Mouse (Mus musculus): Measurements from ENCODE around the gene Sgo2a.

- TF ChIP-seq CTCF (conservative IDR thresholded peaks at IDR 0.05; ENCODE audit: low read length), result no peak
- no peak for TF ChIP-seq NANOG (IDR thresholded peaks at IDR 0.05; ENCODE audit: borderline replicate concordance, low read length)
- TF ChIP-seq POU5F1 (IDR thresholded peaks at IDR 0.05; ENCODE audit: borderline replicate concordance, low read length), result no peak
Observed at GRCm38 (mm10) chr1:58018856-58019255, 23.1 kb downstream of the Sgo2a start, which contains the start of gene Kctd18.

All from E14TG2a.4 (cell line).